Mouse (Mus musculus): ENCODE data around the gene Shb.

GRCm38 (mm10) chr4:45452569-45453111 lies 79.6 kb downstream of the Shb start:
- no peak for TF ChIP-seq CTCF (IDR thresholded peaks at IDR 0.05; ENCODE audit: insufficient read depth, low read depth, low read length)
- no peak for TF ChIP-seq POLR2A (IDR thresholded peaks at IDR 0.05; ENCODE audit: insufficient read depth, low read depth, low read length)
